Mouse (Mus musculus) erythroblast, embryonic 14.5 days (primary cell): Measurements from ENCODE around the gene Arfgef3.

Source experiments
- GATA1 ChIP-seq: IDR thresholded peaks from 2 replicates; pipeline ENCODE4 v1.6.1; 2012; ENCODE audit warnings: low read length, inconsistent platforms, mixed read lengths
- TAL1 ChIP-seq: IDR thresholded peaks from 3 replicates; pipeline ENCODE4 v1.6.1; 2012; ENCODE audit warnings: low read length, inconsistent platforms, mixed read lengths

DNA sequence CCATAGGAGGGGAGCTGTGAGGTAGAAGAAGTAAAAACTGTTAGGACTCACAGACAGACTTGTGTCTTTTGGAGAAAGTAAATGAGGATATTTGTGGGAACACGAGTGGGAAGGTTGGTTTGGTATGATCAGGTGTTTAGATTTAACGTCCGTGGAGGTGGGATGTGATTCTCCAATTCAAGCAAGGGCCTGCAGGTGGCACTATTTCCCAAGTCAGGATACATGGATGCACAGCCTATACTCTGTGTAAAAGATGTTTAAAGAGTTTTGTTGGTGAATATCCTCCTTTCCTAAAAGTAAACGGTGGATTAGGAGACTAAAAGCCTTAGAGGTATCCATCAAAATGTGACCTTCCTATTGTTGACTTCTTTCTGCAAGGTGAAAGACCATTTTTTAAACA is 180.8 kb downstream of the Arfgef3 start:
- TF ChIP-seq TAL1 (no peak), GATA1 (no peak)
